Mouse (Mus musculus) splenic B cell, adult 2 months (primary cell): Measurements from ENCODE around the gene Ssbp3.

Source experiments
- DNase-seq: peaks from one replicate; pipeline ENCODE4 v3.0.0-alpha.2; 2011; ENCODE audit warnings: low read depth, low spot score
- H3K27me3 ChIP-seq: 2 replicates; pipeline ENCODE4 v1.6.1; 2012; ENCODE audit warnings: mild to moderate bottlenecking, low read length, moderate library complexity, mixed read lengths; ENCODE audit not compliant: control insufficient read depth, poor library complexity, insufficient read depth, severe bottlenecking
- H3K36me3 ChIP-seq: 2 replicates; pipeline ENCODE4 v1.6.1; 2012; ENCODE audit warnings: mild to moderate bottlenecking, low read length, moderate library complexity, mixed read lengths; ENCODE audit not compliant: control insufficient read depth, poor library complexity, insufficient read depth, severe bottlenecking

Gene Ssbp3

DNA sequence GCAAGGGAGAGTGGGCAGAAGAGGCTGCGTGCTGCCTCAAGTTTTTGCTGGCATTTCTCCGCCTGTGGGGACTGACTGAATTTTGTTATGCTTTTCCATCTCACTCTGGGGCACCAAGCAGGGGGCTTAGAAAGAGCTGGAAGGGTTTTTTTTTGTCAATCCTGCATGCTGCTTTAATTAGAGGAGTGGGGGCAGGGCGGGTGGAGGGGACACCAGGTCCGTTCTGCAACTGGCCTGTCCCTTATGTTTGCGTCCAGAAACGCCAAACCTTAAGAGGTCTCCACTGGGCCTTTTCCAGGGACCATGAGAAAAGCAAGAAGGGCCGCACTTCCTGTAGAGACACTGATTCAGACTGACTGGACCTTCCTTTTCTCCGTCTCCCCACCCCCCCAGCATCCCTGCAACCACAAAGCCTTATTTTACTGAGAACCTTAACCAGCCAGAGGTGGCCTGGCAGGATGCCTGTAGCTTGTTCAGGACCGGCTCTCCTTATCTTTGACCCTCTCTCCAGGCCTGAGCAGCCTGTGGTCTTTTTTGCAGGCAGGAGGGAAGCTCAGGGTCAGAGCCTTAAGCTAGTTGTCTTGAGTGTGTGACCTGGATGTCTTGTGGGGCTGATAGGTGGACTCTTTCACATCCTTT lies 3.0 kb downstream of the Ssbp3 start:
- Histone ChIP-seq H3K36me3 (no peaks in the 10 kb centered on the region), H3K27me3 (no peaks in the 10 kb centered on the region)
- DNase-seq = no peak

DNA sequence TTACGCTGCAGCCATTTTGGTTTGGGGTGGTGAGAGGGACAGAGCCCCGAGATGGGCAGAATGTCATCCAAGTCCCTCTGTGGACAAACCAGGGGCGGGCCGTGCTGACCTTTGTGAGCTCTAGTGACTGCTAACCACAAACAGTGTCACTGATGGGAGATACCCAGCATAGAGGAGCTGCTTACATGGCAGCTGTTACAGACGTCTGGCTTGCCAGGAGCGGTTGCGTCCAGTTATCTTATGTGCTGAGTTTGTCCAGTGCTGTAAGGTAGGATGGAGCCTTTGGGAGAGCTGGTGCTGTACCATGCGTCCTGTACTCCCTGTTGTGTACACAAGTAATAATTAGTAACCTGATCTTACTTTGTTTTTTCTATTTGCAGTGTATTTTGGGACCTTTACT lies 4.8 kb downstream of the Ssbp3 start:
- Histone ChIP-seq H3K27me3 (no peaks in the 10 kb centered on the region), H3K36me3 (no peaks in the 10 kb centered on the region)
- DNase-seq = no peak

DNA sequence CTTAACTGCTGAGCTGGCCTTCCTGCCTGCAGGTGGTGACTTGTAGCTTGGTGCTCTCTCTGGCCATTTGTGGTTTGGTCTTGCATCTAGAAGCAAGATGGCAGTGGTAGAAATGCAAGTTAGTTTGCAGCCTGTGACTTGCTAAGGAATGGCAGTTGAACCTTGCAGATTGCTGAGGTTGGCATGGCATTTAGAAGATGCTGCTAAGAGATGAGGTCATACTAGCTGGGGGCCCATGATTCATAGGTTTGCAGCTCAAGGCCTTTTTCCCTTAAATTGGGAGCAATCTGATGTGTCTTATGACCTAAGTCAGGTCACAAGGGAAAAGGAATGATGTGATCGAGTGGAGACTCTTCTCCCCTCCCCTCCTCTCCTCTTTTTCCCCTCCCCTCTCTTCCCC lies 7.8 kb downstream of the Ssbp3 start:
- DNase-seq = no peak
- no peaks in the 10 kb centered on the region for H3K36me3 ChIP-seq

DNA sequence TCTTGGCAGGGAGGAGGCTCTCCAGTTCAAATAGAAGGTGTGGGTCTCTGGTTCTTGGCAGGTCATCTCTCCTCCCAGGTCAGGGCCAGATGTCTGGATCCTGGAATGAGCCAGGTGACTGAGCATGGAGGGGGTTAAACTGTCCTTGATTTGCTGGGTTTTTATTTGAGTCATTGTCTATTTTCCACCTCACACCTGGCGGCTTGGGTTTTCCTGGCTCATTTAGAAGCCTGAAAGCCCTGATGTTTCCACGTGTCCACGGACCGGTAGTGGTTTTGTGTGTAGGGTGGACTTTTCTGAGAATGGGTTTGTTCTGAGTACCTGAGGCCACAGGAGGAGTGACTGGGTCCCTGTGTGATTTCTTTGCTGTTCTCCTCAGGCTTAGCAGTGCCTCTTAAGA lies 9.6 kb downstream of the Ssbp3 start:
- DNase-seq = no peak
- Histone ChIP-seq H3K27me3 (no peaks in the 10 kb centered on the region), H3K36me3 (no peaks in the 10 kb centered on the region)

More for the DNA sequence above, 7.8 kb downstream of the Ssbp3 start:
- H3K27me3 ChIP-seq = no peaks in the 10 kb centered on the region

DNA sequence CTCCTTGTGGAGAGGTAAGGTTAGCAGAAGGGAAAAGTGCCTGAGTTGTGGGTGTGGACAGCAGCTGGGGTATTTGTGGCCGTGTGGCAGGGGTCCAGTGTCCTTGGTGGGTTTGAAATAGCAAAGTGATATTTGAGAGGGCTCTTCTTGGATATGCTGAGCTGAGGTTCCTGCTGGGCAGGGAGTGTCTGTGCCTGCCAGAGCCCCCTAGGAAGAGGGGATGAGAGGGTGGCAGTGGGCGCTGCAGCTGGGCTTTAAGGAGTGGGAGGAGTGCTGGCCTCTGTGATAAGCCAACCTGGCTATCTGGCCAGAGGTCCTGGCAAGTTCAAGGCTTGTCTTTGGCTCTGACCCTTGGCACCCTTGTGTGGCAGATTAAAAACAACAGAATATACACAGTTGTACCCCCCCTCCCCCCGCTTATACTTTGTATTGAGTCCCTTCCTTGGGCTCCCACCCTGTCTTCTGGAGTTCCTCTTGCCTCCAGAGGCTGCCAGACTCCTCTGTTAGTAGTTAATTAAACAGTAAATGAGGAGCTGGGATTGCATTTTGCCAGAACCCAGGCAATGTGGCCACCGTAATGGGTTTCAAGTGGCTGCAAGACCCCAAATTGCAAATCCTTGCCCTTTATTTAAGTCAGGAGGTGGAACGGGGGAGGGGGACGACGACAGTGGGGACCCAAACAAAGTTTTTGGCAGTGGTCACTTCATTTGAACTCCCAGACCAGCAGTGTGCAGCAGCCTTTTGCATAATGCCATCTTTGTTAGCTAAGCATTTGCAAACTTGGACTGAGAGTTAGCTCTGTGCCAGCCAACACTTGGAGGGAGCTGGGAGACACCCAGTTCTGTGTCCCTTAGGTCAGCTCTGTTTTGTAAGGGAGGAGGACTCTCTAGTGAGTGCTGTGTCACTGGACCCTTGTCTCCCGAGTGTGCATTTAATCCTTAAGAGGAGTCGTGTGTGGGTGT lies 11.2 kb downstream of the Ssbp3 start:
- no peak for DNase-seq
- H3K27me3 ChIP-seq = no peaks in the 10 kb centered on the region
- H3K36me3 ChIP-seq = no peaks in the 10 kb centered on the region

DNA sequence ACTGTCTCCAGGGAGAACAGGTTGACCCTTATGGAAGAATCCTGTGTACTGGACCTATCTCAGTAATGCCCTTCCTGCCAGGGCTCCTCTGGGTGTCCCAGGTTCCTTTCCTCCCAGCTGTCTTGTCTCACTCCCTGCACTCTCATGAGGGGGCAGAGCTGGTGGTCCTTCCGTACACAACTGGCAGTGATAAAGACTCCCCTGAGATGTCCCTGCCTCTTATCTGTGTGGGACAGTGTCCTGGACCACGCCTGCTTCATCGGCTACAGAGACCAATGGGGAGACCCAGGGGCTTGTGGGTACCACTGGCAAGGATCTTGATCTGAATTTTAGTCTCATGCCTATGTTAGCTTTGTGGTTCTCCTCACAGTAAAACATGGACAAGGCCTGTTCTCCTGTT lies 12.4 kb downstream of the Ssbp3 start:
- Histone ChIP-seq H3K27me3 (no peaks in the 10 kb centered on the region), H3K36me3 (no peaks in the 10 kb centered on the region)
- no peak for DNase-seq

DNA sequence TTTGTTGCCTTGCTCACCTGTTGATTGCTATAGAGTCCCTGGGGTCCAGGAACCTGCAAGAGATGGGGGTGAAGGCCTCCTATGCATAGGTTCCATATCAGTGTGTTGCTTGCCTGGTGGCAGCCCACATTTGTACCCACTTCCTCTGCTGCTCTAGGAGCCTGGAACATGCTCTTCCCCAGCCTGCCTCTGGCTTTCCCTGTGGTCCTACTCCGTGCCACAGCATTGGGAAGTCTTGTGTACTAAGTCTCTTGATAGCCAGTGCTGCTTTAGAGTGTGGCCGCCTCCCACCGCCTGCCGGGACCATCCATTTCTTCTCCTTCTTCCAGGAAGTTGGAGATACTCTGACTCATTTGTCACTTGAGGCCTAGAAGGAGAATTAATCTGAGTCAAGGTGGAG lies 13.7 kb downstream of the Ssbp3 start:
- Histone ChIP-seq H3K27me3 (no peaks in the 10 kb centered on the region), H3K36me3 (no peaks in the 10 kb centered on the region)
- no peak for DNase-seq

DNA sequence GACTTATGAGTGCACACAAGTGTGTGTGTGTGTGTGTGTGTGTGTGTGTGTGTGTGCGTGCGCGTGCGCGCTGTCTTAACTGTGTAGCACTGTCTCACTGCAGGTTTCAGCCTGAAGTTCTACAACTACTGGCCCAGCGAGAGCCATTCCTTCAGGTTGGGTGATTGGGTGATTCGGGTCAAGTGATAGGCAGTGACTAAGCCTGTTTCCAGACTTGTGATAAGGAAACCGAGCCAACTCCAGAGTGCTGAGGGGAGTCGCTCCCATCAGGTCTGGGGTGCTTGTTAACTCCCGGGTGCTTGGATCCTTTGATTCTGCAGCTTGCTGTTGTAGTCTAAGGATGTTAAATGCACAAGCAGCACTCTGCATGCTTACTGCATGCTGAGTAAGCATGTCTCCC lies 14.4 kb downstream of the Ssbp3 start:
- H3K27me3 ChIP-seq = no peaks in the 10 kb centered on the region
- H3K36me3 ChIP-seq = no peaks in the 10 kb centered on the region
- no peak for DNase-seq

DNA sequence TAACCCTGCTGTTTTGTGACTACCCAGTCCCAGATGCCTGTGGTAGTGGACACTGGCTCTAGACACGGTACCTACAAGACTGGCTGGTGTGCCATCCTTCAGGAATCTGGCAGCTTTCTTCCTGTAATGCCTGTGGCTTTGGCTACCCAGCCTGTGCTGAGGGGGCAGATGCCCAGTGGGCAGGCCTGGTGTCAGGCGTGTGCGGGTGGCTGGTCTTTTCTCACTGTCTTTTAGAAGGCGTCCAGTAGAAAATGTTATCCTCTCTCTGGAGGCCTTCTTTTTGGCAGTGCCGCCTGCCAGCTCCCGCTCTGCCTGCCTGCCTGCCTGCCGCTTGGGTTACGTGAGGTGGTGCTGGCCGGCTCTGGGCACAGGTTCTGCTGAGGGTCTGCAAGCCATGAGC lies 15.9 kb downstream of the Ssbp3 start:
- Histone ChIP-seq H3K36me3 (no peaks in the 10 kb centered on the region; the same call in 1 of the 2 replicates), H3K27me3 (no peaks in the 10 kb centered on the region)
- no peak for DNase-seq

DNA sequence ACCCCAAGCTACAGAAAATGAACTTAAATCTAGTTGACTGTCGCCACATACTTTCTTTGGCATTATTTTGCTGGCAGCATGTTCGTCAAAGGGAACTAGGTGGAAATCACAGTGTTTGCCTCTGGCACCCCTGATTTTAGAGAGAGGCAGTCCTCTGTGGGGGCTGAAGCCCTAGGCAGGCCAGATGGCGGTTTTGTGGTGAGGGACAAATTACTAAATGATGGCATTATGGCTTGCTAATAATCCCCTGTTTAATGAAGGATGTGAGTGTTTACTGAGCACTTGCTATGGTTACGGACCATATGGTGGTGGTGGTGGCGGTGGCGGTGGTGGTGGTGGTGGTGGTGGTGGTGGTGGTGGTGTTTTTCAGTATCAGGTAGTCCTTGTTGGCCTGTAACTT lies 16.5 kb downstream of the Ssbp3 start:
- Histone ChIP-seq H3K27me3 (no peaks in the 10 kb centered on the region), H3K36me3 (no peaks in the 10 kb centered on the region; the same call in 1 of the 2 replicates)
- DNase-seq = no peak

DNA sequence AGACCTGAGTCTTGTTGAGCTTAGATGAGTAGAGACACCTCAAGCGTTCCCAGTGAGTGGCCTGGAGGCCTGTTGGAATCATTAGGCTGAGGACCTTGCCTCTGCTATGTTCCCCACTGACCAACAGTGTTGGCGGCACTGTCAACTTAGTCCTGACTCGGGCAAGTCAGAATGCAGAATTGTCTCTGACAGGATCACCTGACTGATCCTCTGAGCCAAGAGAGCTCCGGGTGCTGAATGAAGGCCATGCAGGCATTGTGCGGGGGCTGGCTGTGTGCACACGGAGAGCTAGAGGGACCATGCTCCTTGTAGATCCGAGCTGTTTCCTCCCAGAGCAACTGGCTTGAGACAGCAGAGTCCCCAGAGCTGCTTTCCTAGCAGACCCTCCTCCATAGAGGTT lies 18.5 kb downstream of the Ssbp3 start:
- no peaks in the 10 kb centered on the region; the same call in 1 of the 2 replicates for H3K36me3 ChIP-seq
- no peaks in the 10 kb centered on the region for H3K27me3 ChIP-seq
- no peak for DNase-seq

DNA sequence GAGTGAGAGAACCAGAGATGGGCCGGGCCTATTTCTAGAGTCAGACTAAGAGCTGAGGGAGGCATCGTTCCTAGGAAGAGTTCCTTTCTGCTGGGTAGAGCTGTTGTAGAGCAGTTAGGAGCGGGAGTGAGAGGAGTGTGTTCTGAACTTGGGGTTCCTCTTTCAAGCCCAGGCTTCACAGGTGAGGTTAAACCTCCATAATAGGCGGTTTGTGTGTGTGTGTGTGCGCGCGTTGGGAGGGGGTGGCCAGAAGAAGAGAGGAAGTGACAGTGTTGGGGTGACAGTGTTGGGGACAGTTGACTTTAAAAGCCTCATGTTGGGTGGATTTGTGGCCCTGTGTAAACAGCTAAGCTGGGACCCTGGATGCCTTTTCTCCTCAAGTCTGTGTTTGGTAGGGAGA lies 22.1 kb downstream of the Ssbp3 start:
- DNase-seq = no peak
- H3K36me3 ChIP-seq = no peaks in the 10 kb centered on the region; the same call in 1 of the 2 replicates
- H3K27me3 ChIP-seq = no peaks in the 10 kb centered on the region

DNA sequence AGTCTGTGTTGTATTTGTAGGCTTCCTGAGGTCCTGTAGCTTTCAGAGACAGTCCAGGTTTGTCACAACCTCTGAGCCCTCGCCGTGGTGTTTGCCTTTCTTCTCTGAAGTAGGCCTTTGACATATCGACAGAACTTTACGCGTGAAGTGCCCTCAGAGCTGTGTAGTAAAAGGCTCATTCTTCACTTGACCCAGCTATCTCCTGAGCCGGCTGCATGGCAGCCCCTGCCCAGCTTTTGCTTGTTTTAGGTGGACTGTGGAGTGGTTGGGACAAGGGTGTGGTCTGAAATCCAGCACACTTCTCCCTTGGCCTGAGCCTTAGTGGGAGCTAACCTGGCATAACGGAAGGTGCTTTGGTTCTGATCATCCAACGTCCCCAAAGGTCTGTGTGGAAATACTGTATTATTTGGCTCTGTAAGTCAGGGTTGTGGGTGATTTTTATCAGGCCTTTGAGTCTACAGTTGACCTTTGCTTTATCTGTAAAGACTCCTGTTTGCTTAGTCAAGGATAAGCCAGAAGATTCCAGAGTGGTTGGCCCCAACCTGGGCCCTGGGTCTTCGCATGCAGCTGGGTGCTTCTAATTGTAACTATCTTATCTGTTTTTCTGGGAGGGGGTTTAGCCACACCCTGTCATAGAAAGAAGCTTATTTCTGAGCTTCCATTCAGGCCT lies 23.4 kb downstream of the Ssbp3 start:
- Histone ChIP-seq H3K36me3 (no peaks in the 10 kb centered on the region; the same call in 1 of the 2 replicates), H3K27me3 (no peaks in the 10 kb centered on the region)

DNA sequence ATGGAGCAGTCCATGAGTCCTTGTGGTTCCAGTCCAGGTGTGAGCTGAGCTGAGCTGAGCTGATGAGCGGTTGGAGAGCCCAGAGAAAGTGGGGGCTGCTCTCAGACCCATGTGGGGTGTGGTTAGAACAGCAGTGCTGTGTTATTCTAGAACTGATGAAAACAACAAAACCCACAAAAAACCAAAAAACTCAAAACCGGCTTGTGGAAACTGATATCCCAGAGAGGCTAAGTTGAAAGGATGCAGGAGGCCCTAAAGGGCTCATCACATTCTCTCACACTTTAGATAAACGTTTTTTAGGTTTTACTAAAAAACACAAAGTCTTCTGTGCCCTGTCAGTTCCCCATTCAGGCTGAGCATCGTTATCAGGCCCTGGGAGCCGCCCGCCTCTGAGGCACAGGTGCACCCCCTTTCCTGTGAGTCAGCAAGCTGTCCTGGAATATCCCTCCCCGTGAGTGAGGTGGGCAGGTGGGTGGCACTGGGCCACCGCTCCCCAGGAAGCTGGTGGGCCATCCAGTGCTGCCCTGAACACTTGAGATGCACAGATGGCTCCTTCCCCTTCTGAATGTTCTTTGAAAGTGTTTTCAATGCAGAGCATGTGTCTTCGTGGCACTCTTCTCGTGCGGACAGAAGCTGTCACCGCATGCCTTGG lies 24.6 kb downstream of the Ssbp3 start:
- Histone ChIP-seq H3K36me3 (no peaks in the 10 kb centered on the region; the same call in 1 of the 2 replicates), H3K27me3 (no peaks in the 10 kb centered on the region)
- DNase-seq = no peak

More for the DNA sequence above, 23.4 kb downstream of the Ssbp3 start:
- DNase-seq = no peak
